Mouse (Mus musculus): ENCODE measurements around the gene Gm5129.

GRCm38 (mm10) chr5:29721159-29721558, 14.6 kb downstream of the Gm5129 start:
- TF ChIP-seq CTCF (IDR thresholded peaks at IDR 0.05; ENCODE audit: insufficient read depth, low read depth, low read length) (no peak), POLR2A (IDR thresholded peaks at IDR 0.05; ENCODE audit: insufficient read depth, low read depth, low read length) (no peak)

Data from olfactory bulb, adult 2 months (tissue).